Mouse (Mus musculus): ENCODE results near the gene Ppa1.
"Not testable (repeated sequence)": the region's sequence is repeated elsewhere in the genome, so short reads cannot be mapped to it uniquely, and the experiment has no call there.

Ppa1 gene

DNA sequence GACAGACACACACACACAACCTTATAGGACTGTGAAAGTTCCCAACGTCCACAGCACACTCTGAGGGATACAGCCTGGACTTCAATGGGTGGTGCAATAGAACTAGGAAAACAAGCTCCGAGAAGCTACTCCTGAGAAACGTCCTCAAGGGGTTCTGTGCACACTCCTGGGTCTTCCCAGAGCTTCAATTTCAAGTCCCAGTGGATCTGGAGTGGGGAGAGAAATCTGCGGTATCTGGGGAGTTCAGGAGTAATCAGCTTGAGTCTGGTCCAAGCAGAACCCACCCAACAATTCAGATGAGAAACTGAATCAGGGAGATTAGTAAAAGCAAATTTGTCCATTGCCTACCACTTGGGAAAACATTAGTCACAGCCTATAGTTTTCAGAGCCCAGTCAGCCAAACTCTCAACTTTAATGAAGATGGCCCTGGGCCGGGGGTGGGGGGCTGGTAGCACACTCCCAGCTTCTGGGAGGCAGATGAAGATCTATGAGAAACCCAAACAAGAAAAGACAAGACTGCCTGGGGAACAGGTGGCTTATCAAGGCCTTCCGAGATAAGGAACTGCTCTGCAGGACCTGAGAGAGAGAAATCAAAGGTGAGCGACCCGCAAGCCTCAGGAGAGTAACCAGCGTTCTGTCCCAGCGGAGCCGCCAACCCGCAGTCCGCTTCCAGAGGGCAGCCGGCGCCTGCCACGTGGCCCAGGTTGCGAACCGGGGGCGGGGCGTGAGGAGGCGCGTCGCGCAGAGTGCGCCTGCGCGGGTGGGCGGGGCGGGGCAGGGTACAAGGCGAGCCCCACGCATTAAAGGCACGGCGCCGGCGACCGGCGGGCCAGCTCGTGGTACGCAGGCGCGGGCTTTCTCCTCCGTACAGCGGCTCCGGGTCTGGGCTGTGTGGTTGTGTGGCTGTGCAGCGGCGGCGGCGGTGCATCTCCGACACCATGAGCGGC, at the start of gene Ppa1:
Ppa1 (plus strand) TSS at position 763 of the 947 bp plus-strand sequence.
- peak; percentile 83 for DNase-seq

- DNase-seq = no peak
Observed at GRCm38 (mm10) chr10:61599556-61600114, 48.7 kb upstream of the Ppa1 start.

GRCm38 (mm10) chr10:61602283-61603033, 45.9 kb upstream of the Ppa1 start:
- peak; percentile 26 for DNase-seq

- DNase-seq = no peak
Observed at GRCm38 (mm10) chr10:61604376-61605065, 43.8 kb upstream of the Ppa1 start.

DNA sequence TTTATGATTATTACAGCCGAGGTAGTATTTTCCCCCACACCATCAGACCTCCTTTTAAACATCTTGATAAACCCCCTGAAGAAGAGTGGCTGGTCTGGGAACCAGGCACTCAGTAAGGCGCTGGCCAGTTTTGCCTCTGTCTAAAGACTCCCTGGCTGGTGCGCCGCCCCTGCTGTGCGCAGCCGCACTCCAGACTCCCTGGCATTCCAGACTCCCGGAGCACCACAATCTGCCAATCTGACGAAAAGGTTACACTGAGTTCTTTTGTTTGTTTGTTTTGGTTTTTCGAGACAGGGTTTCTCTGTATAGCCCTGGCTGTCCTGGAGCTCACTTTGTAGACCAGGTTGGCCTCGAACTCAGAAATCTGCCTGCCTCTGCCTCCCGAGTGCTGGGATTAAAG, 43.0 kb upstream of the Ppa1 start:
- DNase-seq = not testable (repeated sequence)

DNA sequence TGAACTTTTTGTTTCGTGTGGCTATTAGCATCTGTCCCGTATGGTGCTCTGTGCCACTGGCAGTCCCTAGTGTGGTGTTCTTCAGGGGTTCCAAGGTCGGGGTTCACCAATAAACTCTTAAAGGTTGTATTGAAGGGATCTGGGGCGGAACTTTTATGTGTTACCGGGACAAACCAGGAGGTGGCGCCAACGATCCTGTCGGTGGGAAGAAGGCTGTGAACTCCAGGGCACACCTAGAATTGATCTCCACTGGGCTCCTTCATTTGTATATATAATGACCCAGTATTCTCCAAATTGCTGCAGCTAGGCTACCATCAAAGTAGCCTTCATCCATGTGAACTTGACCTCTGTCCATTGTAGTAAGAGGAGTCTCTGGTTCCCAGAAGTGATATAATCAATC, 42.5 kb upstream of the Ppa1 start:
- DNase-seq = peak; percentile 22

DNA sequence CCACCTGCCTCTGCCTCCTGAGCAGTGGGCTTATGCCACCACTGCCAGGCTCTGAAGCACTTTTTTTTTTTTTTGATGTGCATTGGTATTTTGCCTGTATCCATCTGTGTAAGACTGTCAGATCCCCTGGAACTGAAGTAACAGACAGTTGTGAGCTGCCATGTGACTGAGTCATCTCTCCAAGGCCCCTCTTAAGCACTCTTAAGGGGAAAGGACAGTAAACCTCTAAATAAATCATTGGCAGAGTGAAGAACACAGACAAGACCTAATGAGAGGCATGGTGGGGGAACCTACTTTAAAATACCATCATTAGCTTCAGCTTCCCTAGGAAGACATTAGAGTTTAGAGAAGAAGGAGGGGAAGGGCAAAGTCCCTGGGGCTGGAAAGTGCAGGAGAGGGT, 40.1 kb upstream of the Ppa1 start:
- no peak for DNase-seq

GRCm38 (mm10) chr10:61610650-61611235, 37.6 kb upstream of the Ppa1 start:
- no peak for DNase-seq

GRCm38 (mm10) chr10:61614311-61614710, 34.0 kb upstream of the Ppa1 start:
- no peak for DNase-seq

DNA sequence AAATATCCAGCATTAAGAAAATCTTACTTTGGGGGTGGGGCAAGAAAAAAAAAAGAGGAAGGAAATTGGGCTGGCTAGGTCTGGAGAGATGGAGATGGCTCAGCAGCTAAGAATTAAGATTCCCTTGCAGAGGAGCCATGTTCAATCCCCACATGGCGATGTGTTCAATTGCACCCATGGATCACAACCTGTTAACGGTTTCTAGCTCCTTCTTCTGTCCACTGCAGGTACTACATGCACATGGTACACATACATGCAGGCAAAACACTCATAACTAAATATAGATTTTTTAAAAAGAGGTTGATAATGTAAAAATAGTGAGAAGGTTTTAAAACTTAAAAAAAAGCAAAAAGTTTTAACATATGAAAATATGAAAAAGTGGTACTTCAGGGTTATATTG, 29.8 kb upstream of the Ppa1 start:
- DNase-seq = no peak

DNA sequence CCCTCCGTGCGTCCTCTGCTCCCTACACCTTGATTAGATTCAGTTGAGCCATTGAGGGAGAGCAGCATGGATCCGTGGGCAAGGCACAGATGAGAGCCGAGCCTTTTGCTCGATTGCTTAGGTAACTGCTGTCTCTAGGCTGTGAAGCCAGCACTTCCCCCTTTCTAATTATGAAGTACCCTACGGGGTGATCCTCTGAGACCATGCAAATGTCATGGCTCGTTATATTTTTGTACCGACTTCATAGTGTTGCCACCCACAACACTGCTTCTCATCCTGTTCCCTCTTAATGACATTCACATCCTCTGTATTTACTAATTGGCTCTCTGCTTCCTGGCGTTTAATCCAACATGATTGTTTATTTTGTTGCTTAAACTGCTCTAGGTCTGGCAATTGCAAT, 26.7 kb upstream of the Ppa1 start:
- no peak for DNase-seq

DNA sequence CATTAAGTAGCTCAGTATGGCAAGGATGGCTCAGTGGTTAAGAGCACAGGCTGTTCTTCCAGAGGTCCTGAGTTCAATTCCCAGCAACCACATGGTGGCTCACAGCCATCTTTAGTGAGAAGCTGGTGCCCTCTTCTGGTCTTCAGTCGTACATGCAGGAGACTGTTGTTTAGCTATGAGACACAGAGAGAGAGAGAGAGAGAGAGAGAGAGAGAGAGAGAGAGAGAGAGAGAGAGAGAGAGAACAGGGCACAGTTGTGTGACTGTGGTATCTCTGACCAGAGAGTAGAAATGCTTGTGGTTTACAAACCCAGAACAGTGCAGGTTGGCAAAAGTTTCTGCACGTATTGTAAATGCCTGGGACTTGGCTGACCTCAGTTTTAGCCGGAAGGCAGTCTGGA, 24.5 kb upstream of the Ppa1 start:
- not testable (repeated sequence) for DNase-seq

- no peak for DNase-seq
Observed at GRCm38 (mm10) chr10:61624771-61625170, 23.6 kb upstream of the Ppa1 start.

DNA sequence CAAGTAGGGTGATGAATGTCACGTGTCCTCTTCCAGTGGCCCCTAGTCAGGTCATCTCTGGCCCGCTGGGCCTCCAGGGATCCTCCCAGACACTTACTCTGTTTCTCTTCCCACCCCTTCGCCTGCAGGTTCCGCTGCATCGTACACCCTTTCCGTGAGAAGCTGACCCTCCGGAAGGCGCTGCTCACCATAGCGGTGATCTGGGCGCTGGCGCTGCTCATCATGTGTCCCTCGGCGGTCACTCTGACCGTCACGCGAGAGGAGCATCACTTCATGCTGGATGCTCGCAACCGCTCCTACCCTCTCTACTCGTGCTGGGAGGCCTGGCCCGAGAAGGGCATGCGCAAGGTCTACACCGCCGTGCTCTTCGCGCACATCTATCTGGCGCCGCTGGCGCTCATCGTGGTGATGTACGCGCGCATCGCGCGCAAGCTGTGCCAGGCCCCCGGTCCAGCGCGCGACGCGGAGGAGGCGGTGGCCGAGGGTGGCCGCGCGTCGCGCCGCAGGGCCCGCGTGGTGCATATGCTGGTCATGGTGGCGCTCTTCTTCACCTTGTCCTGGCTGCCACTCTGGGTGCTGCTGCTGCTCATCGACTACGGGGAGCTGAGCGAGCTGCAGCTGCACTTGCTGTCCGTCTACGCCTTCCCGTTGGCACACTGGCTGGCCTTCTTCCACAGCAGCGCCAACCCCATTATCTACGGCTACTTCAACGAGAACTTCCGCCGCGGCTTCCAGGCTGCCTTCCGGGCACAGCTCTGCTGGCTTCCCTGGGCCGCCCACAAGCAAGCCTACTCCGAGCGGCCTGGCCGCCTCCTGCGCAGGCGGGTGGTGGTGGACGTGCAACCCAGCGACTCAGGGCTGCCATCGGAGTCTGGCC, 22.7 kb upstream of the Ppa1 start:
- DNase-seq = no peak

DNA sequence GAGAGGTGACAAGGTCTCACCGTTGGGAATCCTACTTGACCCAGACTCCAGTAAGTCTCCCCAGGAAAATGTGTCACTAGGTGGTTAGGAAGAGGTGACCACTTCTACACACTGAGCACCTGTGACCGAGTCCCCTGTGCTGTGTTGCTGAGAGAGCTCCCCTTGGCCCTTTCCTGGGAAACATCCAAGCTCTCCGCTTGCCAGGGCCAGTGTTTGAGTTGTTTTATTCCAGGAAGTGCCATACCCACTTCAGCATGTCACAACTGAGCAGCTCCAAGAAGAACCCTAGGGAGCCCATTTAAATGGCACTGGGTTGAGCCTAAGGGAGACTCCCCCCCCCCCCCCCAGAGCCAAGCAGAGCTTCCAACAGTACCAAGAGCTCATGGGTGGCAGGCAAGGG, 21.8 kb upstream of the Ppa1 start:
- no peak for DNase-seq

DNA sequence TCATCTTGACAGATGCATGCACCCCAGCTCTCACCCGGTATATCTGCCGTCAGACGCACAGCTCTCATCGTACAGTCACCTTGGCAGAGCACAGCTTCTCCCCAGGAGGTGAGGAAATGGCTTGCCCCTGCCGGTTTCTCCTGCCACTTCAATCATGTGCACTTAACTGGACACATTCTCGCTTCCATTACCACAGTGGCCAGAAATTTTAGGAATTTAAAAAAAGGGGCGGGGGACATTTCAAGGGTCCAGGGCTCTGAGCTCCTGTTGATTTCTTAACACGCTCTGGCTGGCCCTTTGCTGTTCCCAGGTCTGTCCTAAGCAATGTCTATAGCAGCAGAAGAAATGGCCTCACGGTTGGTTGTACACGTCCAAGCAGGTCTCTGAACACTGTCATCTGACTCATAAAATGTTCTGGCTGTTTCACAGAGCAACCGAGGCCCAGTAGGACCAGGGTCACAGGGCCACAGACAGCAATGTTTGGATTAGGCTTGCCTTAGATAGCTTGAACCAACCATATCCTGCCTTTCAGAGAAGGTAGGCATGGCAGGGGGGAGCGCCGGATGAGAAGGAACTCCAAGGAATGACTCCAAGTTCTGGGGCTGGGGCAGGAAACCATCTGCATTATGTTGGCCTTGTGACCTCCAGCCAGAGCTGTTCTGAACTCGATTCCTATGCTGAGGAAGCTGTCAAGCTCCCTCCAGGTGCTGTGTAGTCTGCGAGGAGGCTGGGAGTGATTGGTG, 21.0 kb upstream of the Ppa1 start:
- DNase-seq = no peak

- DNase-seq = peak; percentile 23
Observed at GRCm38 (mm10) chr10:61627938-61628250, 20.5 kb upstream of the Ppa1 start.

DNA sequence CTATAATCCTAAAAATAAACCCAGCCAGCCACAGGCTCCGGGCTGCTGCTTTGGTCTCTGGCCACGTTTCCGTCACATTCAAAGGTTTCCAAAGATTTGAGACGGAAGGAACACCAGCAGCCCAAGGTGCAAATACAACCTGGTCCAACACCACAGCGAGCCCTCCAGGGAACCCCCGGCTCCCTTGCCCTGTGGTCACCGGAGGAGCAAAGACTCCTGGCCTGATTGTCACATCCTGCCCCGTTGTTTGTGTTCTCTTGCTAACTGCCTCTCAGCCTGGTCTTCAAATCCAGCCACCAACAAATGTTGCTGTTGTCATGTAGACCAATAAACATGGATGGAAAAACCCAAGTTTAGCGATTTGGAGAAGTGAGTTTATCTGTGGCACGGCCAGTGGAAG, 15.9 kb upstream of the Ppa1 start:
- DNase-seq = no peak

GRCm38 (mm10) chr10:61637055-61637454, 11.3 kb upstream of the Ppa1 start:
- no peak for DNase-seq

DNA sequence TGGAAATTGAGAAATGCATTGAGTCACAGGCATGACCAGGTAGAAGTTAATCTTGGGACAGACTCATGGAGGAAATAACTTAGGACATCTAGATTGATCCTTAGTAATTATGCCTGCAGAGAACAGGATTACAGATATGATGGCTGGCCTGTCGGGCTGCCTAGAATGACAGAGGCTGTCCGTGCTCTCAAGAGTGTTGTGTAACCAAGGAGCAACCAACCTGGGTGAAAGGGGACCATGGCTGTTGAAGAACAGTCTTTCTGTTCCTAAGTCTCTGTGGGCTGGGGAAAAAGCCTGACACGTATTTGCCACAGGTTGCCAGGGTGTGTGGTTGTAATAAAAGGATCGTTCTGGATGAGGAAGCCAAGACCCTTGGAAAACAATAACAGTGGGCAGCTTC, 8.0 kb upstream of the Ppa1 start:
- no peak for DNase-seq

DNA sequence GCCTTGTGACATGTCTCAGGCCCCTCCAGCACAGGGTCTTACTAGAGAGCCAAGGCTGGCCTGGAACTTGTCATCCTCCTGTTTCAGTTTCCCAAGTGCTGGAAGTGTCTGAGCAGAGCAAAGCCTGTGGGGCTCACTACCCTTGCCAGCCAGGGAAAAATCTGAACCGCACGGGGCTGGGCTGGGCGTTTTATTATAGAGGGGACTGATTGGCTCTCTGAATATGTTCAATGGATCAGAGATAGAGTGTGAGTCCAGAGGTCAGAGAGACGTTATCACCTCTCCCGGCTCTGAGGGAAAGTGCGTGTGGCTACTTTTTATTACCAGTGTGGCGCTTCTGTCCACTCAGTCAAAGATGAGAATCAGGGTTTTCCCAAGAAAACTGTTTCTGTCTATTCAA, 1.8 kb upstream of the Ppa1 start:
- DNase-seq = no peak
